ENCODE assay signal across 15 mouse cellular contexts in genomic region chr5:113018190-113018589, GRCm38 (mm10). TPM values are rescaled to one million over a fixed set of nuclear protein-coding genes. Genes with fewer than 3 reads are reported as not detected.
A peak's percentile ranks its signal among the peaks of the same experiment; 100 is the strongest.
DNase-seq lines count a peak whose midpoint lies in the region; ATAC-seq lines count a peak whose summit lies in the region.
"Had no signal": no experiment of that assay in that cellular context is flagged by ENCODE, and none has a peak within 500 bp of the region (broad histone marks: within the 10 kb centered on the region; RNA-seq: fewer than 3 reads in every experiment).

No protein-coding gene starts in this region.

- H3K9ac ChIP-seq in heart, embryonic 16.5 days (ENCODE audit: low read length): no peak overlapping the region
- H3K9ac ChIP-seq: hindbrain, embryonic 13.5 days; liver, embryonic 14.5 days; midbrain, embryonic 13.5 days had no signal

- no peak overlapping the region for H3K27ac ChIP-seq in heart, embryonic 16.5 days (ENCODE audit: low read length)
- H3K27ac ChIP-seq: hindbrain, embryonic 13.5 days; liver, embryonic 14.5 days; midbrain, embryonic 13.5 days had no signal

- H3K36me3 ChIP-seq in heart, embryonic 16.5 days (ENCODE audit: control insufficient read depth, insufficient read depth): no peaks in the 10 kb centered on the region
- H3K36me3 ChIP-seq: hindbrain, embryonic 13.5 days; midbrain, embryonic 13.5 days had no signal

- H3K4me3 ChIP-seq in heart, embryonic 16.5 days (ENCODE audit: low read length): no peak overlapping the region
- H3K4me3 ChIP-seq: hindbrain, embryonic 13.5 days; midbrain, embryonic 13.5 days had no signal

- peak; percentile 50 to 63 for DNase-seq in cerebellum, postnatal 10 days
- DNase-seq in heart, adult 18-20 months: no peak
- DNase-seq in layer of hippocampus, adult 9-11 months: peak; percentile 90
- peak; percentile 77 to 79 for DNase-seq in right cerebral cortex, adult 2 months (ENCODE audit: low spot score in 2 of 2)
- DNase-seq in embryo, embryonic 10 days (ENCODE audit: low spot score): no peak
- DNase-seq in spleen, postnatal 36 days (ENCODE audit: low spot score in 2 of 2): no peak
- DNase-seq: adrenal gland, adult 8-10 months; kidney, adult 18-20 months; lung, postnatal 4 days had no signal

- WGBS in heart, embryonic 16.5 days: 32% methylated on average over 8 of the region's 8 CpGs

- H3K4me2 ChIP-seq in heart, embryonic 16.5 days (ENCODE audit: low read depth, low read length): peak overlapping the region; percentile 6; the same call in 1 of the 2 replicates
- H3K4me2 ChIP-seq: hindbrain, embryonic 13.5 days; midbrain, embryonic 13.5 days had no signal

- H3K4me1 ChIP-seq in heart, embryonic 16.5 days (ENCODE audit: control insufficient read depth, insufficient read depth, low read length): peaks cover 21% of the 10 kb centered on the region

- H3K9me3 ChIP-seq in heart, embryonic 16.5 days (replicated peaks; ENCODE audit: control insufficient read depth, low read length): no peaks in the 10 kb centered on the region
- H3K9me3 ChIP-seq: hindbrain, embryonic 13.5 days; midbrain, embryonic 13.5 days had no signal

- no peak for ATAC-seq in cerebellum, adult (ENCODE audit: insufficient number of reproducible peaks, low FRiP score, low TSS enrichment)
- no peak for ATAC-seq in heart, embryonic 16.5 days (replicated peaks; ENCODE audit: extremely low read depth, insufficient read depth, low FRiP score)
- ATAC-seq: midbrain, embryonic 13.5 days had no signal

- H3K27me3 ChIP-seq in heart, embryonic 16.5 days (ENCODE audit: control insufficient read depth, insufficient read depth, low read length): no peaks in the 10 kb centered on the region

RNA-seq across cellular contexts. Expression of gene Grk3, which starts 2.6 kb away (rescaled TPM):
- polyA plus RNA-seq in heart, embryonic 16.5 days (2015; fragmentation: Nextera tagmentation; extraction: Ambion mirVana): 21.7 and 23.9 TPM in 2 replicates
- 1 to 10 TPM; 5.1 to 7.2 TPM for total RNA-seq in heart, adult 18-20 months (2021)

RNA-seq across cellular contexts. Expression of gene Crybb2, which starts 51.7 kb away (rescaled TPM):
- polyA plus RNA-seq in heart, embryonic 16.5 days (2015; fragmentation: Nextera tagmentation; extraction: Ambion mirVana): not detected in 2 replicates
- not detected for total RNA-seq in heart, adult 18-20 months (2021)
- total RNA-seq: adrenal gland, adult 8-10 months; left cerebral cortex, adult 8-10 months had no signal
- polyA plus RNA-seq: hindbrain, embryonic 13.5 days; liver, embryonic 14.5 days; midbrain, embryonic 13.5 days had no signal

Comparison
In these comparisons a context has a peak if more than half of its experiments do, and no peak if none do; other contexts are left out.
1. DNase-seq: peak in cerebellum, postnatal 10 days (2 of 2), layer of hippocampus, adult 9-11 months (single experiment) and right cerebral cortex, adult 2 months (2 of 2); none in heart, adult 18-20 months (0 of 2), embryo, embryonic 10 days (single experiment) and spleen, postnatal 36 days (0 of 2).